Mouse (Mus musculus): ENCODE measurements around the gene Ccl9. TPM values are rescaled to one million over a fixed set of nuclear protein-coding genes. Genes with fewer than 3 reads are reported as not detected.
"Not testable (repeated sequence)": the region's sequence is repeated elsewhere in the genome, so short reads cannot be mapped to it uniquely, and the experiment has no call there.

Gene Ccl9
- polyA plus RNA-seq, 1 experiment from 2014 or later, result 2.1 TPM

DNA sequence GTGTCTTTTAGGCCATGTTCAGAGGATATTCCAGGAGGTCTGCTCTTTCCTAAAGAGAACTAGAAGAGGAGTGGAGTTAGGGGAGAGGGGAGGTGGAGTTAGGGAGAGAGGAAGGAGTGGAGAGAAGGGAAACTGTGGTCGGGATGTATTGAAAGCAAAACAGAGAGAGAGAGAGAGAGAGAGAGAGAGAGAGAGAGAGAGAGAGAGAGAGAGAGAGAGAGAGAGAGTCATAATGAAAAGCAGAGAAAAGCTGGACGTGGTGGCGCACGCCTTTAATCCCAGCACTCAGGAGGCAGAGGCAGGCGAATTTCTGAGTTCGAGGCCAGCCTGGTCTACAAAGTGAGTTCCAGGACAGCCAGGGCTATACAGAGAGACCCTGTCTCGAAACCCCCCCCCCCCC lies 27.4 kb downstream of the Ccl9 start:
- 86% methylated on average over 7 of the region's 7 CpGs for WGBS
- H3K9ac ChIP-seq; H3K4me1 ChIP-seq (replicated peaks; ENCODE audit: control insufficient read depth, insufficient read depth, low read length); H3K4me3 ChIP-seq (replicated peaks; ENCODE audit: low read length); H3K9me3 ChIP-seq (ENCODE audit: control insufficient read depth, low read length); H3K4me2 ChIP-seq (replicated peaks); ATAC-seq (ENCODE audit: low FRiP score); H3K27me3 ChIP-seq (ENCODE audit: control insufficient read depth, insufficient read depth, low read length); DNase-seq (ENCODE audit: low spot score); H3K27ac ChIP-seq; H3K36me3 ChIP-seq (replicated peaks; ENCODE audit: control insufficient read depth, insufficient read depth): not testable (repeated sequence)

DNA sequence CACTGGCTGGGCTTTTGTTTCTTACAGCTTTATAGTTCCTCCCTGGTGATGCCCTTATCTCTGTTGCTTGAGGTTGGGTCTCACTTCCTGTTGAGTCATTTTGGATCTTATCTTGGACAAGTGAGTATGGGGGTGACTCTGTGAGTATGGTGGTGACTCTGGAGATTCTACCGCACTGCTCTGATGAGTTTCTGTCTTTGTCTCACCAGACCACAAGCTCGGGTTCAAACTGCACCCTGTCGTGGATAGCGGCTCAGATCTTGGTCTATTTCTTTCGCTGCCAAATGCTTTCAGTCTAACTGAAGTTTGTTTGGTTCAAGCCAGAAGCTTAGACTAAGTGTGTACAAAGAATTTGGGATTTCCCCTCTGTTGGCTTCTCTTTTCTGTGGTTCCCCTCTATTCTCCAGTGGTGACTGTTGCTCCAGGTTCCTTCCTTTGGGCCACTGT lies 28.2 kb downstream of the Ccl9 start:
- DNase-seq (ENCODE audit: low spot score) (no peak), ATAC-seq (ENCODE audit: low FRiP score) (no peak)
- Histone ChIP-seq H3K4me3 (replicated peaks; ENCODE audit: low read length) (no peak overlapping the region), H3K9me3 (ENCODE audit: control insufficient read depth, low read length) (no peaks in the 10 kb centered on the region), H3K4me2 (replicated peaks) (no peak overlapping the region), H3K27me3 (ENCODE audit: control insufficient read depth, insufficient read depth, low read length) (no peaks in the 10 kb centered on the region), H3K36me3 (replicated peaks; ENCODE audit: control insufficient read depth, insufficient read depth) (no peaks in the 10 kb centered on the region), H3K27ac (no peak overlapping the region), H3K9ac (no peak overlapping the region), H3K4me1 (replicated peaks; ENCODE audit: control insufficient read depth, insufficient read depth, low read length) (no peaks in the 10 kb centered on the region)
- 92% methylated on average over 5 of the region's 5 CpGs for WGBS

DNA sequence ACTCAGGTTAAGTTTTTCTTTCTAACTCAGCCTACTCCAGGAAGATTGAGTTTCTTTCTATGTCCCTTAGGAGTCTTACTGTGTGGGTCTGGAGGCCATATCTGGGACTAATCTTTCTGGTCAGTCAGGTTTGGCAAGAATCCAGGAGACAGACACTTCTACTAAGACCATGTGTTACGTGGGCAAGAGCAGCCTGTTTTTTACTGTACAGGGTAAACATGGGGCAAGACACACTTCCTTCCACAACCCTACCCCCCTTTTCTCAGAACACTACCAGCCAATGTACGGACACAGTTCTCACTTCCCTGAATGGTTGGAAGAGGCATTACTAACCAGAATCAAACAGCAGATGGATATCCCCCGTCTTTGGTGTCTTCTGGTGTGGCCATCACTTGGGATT lies 34.2 kb downstream of the Ccl9 start:
- no peaks in the 10 kb centered on the region for H3K27me3 ChIP-seq (ENCODE audit: control insufficient read depth, insufficient read depth, low read length)
- H3K4me2 ChIP-seq (replicated peaks), result no peak overlapping the region
- DNase-seq (ENCODE audit: low spot score) (no peak), ATAC-seq (ENCODE audit: low FRiP score) (no peak)
- no peak overlapping the region for H3K27ac ChIP-seq
- 80% methylated on average over 3 of the region's 3 CpGs for WGBS
- H3K9me3 ChIP-seq (ENCODE audit: control insufficient read depth, low read length), result no peaks in the 10 kb centered on the region
- H3K36me3 ChIP-seq (replicated peaks; ENCODE audit: control insufficient read depth, insufficient read depth), result no peaks in the 10 kb centered on the region
- no peak overlapping the region for H3K9ac ChIP-seq
- H3K4me1 ChIP-seq (replicated peaks; ENCODE audit: control insufficient read depth, insufficient read depth, low read length), result no peaks in the 10 kb centered on the region
- H3K4me3 ChIP-seq (replicated peaks; ENCODE audit: low read length), result no peak overlapping the region

DNA sequence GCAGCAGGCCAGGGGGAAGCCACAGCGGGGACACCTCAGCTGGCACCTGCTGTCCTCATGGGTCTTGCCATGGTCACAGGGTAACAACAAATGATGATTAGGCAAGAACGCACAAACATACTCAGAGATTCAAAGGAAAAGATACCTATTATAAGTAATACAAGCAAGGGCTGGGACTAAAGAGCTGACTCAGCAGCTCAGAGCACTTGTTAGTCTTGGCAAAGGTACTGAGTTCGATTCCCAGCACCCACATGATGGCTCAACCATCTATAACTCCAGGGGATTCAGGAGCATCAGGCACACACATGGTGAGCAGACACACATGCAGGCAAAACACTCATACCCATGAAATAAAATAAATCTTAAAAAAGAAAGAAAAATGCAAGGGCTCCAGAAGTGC lies 37.0 kb downstream of the Ccl9 start:
- ATAC-seq (ENCODE audit: low FRiP score) (no peak), DNase-seq (ENCODE audit: low spot score) (no peak)
- Histone ChIP-seq H3K27ac (no peak overlapping the region), H3K4me1 (replicated peaks; ENCODE audit: control insufficient read depth, insufficient read depth, low read length) (no peaks in the 10 kb centered on the region), H3K4me2 (replicated peaks) (no peak overlapping the region), H3K9me3 (ENCODE audit: control insufficient read depth, low read length) (no peaks in the 10 kb centered on the region), H3K4me3 (replicated peaks; ENCODE audit: low read length) (no peak overlapping the region), H3K9ac (no peak overlapping the region), H3K27me3 (ENCODE audit: control insufficient read depth, insufficient read depth, low read length) (no peaks in the 10 kb centered on the region), H3K36me3 (replicated peaks; ENCODE audit: control insufficient read depth, insufficient read depth) (no peaks in the 10 kb centered on the region)
- 85% methylated on average over 3 of the region's 3 CpGs for WGBS

DNA sequence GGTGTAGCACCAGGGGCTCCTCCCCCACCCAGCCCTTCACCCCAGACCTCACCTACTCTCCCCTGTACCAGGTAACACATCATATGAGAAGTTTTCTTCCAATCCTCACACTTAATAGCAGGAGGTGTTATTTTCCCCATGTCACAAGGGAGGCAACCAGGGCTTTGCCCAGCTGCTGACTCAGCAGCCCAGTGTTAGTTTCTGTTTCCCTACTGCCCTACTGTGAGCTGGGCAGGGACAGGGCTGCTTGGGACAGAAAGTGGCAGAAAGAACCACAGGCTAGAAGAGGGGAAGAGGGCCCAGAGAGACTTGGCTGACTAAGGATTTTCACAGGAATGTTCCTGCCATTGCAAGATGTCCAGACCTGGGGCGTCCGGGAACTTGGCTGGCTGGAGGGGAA lies 37.5 kb downstream of the Ccl9 start:
- no peaks in the 10 kb centered on the region for H3K27me3 ChIP-seq (ENCODE audit: control insufficient read depth, insufficient read depth, low read length)
- H3K4me3 ChIP-seq (replicated peaks; ENCODE audit: low read length), result no peak overlapping the region
- no peak overlapping the region for H3K4me2 ChIP-seq (replicated peaks)
- H3K9me3 ChIP-seq (ENCODE audit: control insufficient read depth, low read length), result no peaks in the 10 kb centered on the region
- 89% methylated on average over 2 of the region's 2 CpGs for WGBS
- ATAC-seq (ENCODE audit: low FRiP score) (no peak), DNase-seq (ENCODE audit: low spot score) (no peak)
- H3K27ac ChIP-seq, result no peak overlapping the region
- H3K4me1 ChIP-seq (replicated peaks; ENCODE audit: control insufficient read depth, insufficient read depth, low read length), result no peaks in the 10 kb centered on the region
- no peak overlapping the region for H3K9ac ChIP-seq
- H3K36me3 ChIP-seq (replicated peaks; ENCODE audit: control insufficient read depth, insufficient read depth), result no peaks in the 10 kb centered on the region

DNA sequence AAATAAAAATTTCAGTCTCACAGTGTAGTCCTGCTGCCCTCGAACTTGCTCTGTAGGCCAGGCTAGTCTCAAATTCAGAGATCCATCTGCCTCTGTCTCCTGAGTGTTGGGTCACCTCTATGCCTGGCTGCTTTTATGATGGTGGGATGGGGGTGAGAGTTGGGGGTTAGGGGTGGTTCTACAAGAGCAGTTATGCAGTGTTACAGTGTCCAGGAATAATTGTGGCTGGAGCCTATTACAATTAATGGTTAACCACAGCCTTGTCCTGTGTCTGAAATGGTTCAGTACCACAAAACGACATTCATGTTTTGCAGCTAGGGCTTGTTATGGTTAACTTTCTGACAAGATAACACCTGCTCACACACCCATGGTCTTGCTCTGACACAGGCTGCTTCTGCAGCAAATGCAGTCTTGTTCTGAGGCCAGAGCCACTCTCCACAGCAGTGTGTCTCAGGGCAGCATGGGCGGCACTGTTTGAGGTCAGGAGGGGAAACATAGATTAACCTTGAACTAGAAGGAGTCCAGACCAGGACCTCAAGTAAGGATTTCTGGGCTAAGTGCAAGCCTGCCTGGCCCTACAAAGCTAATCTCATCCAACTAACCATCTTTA lies 39.6 kb downstream of the Ccl9 start:
- Histone ChIP-seq H3K4me2 (replicated peaks) (no peak overlapping the region), H3K9me3 (ENCODE audit: control insufficient read depth, low read length) (no peaks in the 10 kb centered on the region), H3K27ac (no peak overlapping the region), H3K4me3 (replicated peaks; ENCODE audit: low read length) (no peak overlapping the region), H3K36me3 (replicated peaks; ENCODE audit: control insufficient read depth, insufficient read depth) (no peaks in the 10 kb centered on the region), H3K4me1 (replicated peaks; ENCODE audit: control insufficient read depth, insufficient read depth, low read length) (no peaks in the 10 kb centered on the region), H3K27me3 (ENCODE audit: control insufficient read depth, insufficient read depth, low read length) (no peaks in the 10 kb centered on the region), H3K9ac (no peak overlapping the region)
- DNase-seq (ENCODE audit: low spot score) (no peak), ATAC-seq (ENCODE audit: low FRiP score) (no peak)
- 90% methylated on average over 3 of the region's 3 CpGs for whole genome bisulfite sequencing

DNA sequence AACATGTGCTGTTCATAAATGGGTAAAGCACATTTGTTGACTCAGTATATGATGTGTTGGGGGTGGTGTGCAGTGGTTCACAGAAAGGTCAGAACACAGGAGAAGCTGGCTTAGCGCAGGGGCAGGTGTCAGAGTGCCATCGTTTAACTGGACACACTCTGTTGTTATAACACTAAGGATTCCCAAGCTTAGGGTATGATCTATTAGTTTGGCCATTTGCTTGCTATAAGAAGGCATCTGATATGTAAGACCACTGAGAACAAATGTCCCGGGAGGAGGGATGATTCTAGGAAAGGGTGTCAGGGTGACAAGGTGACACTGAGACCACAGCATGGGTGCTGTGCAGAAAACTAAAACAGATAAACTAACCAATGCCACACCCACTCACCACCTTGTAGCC lies 41.6 kb downstream of the Ccl9 start:
- ATAC-seq (ENCODE audit: low FRiP score), result no peak
- no peak overlapping the region for H3K4me2 ChIP-seq (replicated peaks)
- 88% methylated on average over 3 of the region's 3 CpGs for WGBS

DNA sequence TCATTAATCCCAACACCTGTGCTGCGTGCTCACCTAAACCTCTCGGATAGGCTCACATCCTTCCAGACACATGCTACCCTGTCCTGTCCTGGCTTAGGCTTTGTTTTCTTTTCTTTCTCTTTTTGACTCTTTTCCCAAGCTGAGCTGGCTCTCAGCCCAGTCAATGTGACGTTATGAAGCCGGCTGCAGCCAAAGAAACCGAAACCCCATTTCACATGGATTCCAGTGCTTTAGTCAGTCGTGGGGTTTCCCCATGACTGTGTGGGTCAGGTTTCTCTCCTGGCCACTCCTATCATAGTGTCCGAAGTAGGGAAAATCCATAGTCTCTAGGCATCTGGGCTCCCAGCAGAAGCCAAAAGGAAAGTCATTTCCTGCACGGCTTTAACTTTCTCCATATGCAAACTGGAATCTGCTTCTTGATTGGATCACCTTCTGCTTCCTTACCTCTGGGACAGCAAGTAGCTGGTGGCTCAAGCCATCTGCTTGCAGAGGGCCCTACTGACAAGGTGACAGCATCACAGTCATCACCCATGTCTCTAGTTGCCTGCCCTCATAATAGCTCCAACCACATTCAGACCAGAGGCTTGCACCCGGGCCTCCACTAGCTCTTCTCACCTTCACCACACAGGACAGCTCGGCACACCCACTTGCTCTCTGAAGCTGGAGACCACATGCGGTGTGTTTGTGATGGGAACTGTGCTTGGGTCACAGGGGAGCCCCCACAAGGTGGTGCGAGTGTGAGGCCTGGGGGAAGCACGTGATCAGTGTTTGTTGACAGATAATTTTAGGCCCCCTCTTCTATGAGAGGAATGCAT lies 43.6 kb downstream of the Ccl9 start:
- Histone ChIP-seq H3K9me3 (ENCODE audit: control insufficient read depth, low read length) (no peaks in the 10 kb centered on the region), H3K9ac (no peak overlapping the region), H3K27ac (no peak overlapping the region), H3K4me2 (replicated peaks) (0 out of 2 replicates have a peak overlapping the region, but pooled peaks have one; percentile 17), H3K27me3 (ENCODE audit: control insufficient read depth, insufficient read depth, low read length) (no peaks in the 10 kb centered on the region), H3K36me3 (replicated peaks; ENCODE audit: control insufficient read depth, insufficient read depth) (no peaks in the 10 kb centered on the region), H3K4me1 (replicated peaks; ENCODE audit: control insufficient read depth, insufficient read depth, low read length) (no peaks in the 10 kb centered on the region), H3K4me3 (replicated peaks; ENCODE audit: low read length) (no peak overlapping the region)
- WGBS, result 64% methylated on average over 13 of the region's 13 CpGs
- DNase-seq (ENCODE audit: low spot score), result peak; percentile 63
- ATAC-seq (ENCODE audit: low FRiP score), result no peak

More for the DNA sequence above, 41.6 kb downstream of the Ccl9 start:
- H3K4me1 ChIP-seq (replicated peaks; ENCODE audit: control insufficient read depth, insufficient read depth, low read length), result no peaks in the 10 kb centered on the region
- no peak overlapping the region for H3K27ac ChIP-seq
- H3K9me3 ChIP-seq (ENCODE audit: control insufficient read depth, low read length), result no peaks in the 10 kb centered on the region
- H3K36me3 ChIP-seq (replicated peaks; ENCODE audit: control insufficient read depth, insufficient read depth), result no peaks in the 10 kb centered on the region
- no peak overlapping the region for H3K4me3 ChIP-seq (replicated peaks; ENCODE audit: low read length)
- no peak for DNase-seq (ENCODE audit: low spot score)
- no peaks in the 10 kb centered on the region for H3K27me3 ChIP-seq (ENCODE audit: control insufficient read depth, insufficient read depth, low read length)
- no peak overlapping the region for H3K9ac ChIP-seq

DNA sequence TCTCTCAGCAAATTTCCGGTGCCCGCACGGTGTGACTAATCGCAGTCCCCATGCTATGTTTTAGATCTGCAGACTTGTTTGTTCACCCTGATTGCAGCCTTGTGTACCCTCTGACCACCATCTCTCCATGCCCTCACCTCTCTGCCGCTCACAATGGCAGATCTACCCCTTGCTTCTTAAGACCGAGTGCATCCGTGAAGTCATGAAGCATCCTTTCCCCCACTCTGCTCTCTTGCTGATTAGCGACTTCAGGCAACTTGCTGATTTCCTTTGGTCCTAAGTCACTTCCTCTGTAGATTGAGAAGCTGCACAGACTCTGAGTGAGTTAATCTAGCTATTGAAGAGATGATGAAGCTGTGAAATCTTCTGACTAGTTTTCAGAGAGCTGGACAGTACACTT lies 44.3 kb downstream of the Ccl9 start:
- no peak for DNase-seq (ENCODE audit: low spot score)
- Histone ChIP-seq H3K4me1 (replicated peaks; ENCODE audit: control insufficient read depth, insufficient read depth, low read length) (no peaks in the 10 kb centered on the region), H3K27ac (no peak overlapping the region), H3K4me2 (replicated peaks) (no peak overlapping the region), H3K36me3 (replicated peaks; ENCODE audit: control insufficient read depth, insufficient read depth) (no peaks in the 10 kb centered on the region), H3K9ac (no peak overlapping the region), H3K27me3 (ENCODE audit: control insufficient read depth, insufficient read depth, low read length) (no peaks in the 10 kb centered on the region), H3K4me3 (replicated peaks; ENCODE audit: low read length) (no peak overlapping the region), H3K9me3 (ENCODE audit: control insufficient read depth, low read length) (no peaks in the 10 kb centered on the region)
- 85% methylated on average over 8 of the region's 8 CpGs for WGBS
- ATAC-seq (ENCODE audit: low FRiP score), result no peak
